Mouse (Mus musculus) erythroblast, adult 5-6 weeks (primary cell): Measurements from ENCODE around the gene Plekhn1. TPM values are rescaled to one million over a fixed set of nuclear protein-coding genes. Genes with fewer than 3 reads are reported as not detected.
A peak's percentile ranks its signal among the peaks of the same experiment; 100 is the strongest.

Experiments
- ATAC-seq: replicated peaks from 2 replicates; pipeline ENCODE4 v1.8.0; 2016; ENCODE audit warnings: moderate number of reproducible peaks, mild to moderate bottlenecking, moderate TSS enrichment, inconsistent platforms; ENCODE audit not compliant: poor library complexity, low FRiP score, severe bottlenecking
- total RNA-seq, 2 experiments: library from RNA; stranded (forward) in 1 of 2; stranded (reverse) in 1 of 2; fragments of 150-400 nt in 1 of 2; fragments of 200-764, 138-1000 nt in 1 of 2; gene quantifications; 2 replicates each; pipeline versions ENCODE4 v1.2.3 to v1.2.4; 2015 to 2017; ENCODE audit warnings: low replicate concordance in 2 of 2

The Plekhn1 gene
- total RNA-seq, 2 experiments from 2014 or later: 9.9 to 11.0 TPM

DNA sequence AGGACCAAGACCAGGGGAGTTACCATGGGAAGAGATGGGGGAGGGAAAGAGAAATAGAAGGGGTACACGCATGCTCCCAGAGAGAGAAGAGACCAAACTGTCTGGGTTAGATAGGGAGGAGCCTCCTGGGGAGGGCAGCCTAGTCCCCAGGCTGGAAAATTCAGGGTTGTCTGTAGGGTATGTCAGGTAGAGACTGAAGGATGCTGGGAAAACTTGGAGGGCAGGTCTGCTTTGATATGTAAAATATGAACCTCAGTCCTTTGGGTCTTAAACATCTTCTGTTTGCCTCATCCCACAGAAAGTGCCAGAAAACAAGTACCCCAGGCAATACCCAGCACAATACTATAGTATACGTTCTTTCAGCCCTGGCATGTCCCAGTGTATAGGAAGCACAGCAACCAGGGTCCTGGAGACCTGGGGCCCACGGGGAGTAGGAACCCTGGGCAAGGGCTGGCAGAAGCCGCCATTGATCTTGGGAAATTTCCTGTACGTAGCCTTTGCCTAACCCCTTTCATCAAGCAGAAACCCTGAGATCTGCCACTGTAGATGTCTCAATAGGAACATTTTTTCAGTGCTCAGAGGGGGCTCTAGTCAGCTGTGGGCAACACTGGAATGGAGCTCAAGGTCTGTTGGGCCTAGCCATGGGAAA lies 46.4 kb downstream of the Plekhn1 start:
- no peak for ATAC-seq

GRCm38 (mm10) chr4:156185950-156186850 lies 48.5 kb downstream of the Plekhn1 start:
- 0 out of 2 replicates have a peak, but pooled peaks have one; percentile 13 for ATAC-seq

GRCm38 (mm10) chr4:156185456-156185949 lies 49.2 kb downstream of the Plekhn1 start:
- ATAC-seq: no peak

GRCm38 (mm10) chr4:156184291-156184954 lies 50.2 kb downstream of the Plekhn1 start:
- no peak for ATAC-seq

DNA sequence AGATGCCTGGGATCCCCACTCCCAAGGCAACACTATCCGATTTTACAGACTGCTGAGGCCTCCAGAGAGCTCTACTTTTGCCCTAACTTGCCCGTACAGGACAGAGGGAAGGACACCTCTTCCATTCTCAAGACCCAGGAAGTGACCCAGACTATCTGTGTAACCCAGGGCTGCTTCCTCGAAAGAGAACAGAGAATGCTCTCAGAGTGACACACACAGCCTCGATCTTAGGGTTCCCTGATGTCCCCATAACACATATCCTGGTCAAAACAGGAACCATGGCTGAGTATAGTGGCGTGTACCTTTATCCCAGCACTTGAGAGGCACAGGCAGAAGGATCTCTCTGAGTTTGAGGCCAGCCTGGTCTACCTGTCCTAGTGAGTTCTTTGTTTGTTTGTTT lies 50.9 kb downstream of the Plekhn1 start:
- ATAC-seq: no peak

- no peak for ATAC-seq
Observed at GRCm38 (mm10) chr4:156177630-156178029, 57.0 kb downstream of the Plekhn1 start.

- no peak for ATAC-seq
Observed at GRCm38 (mm10) chr4:156171828-156172227, 62.8 kb downstream of the Plekhn1 start.

Other genes with a start within 250 kb of the Plekhn1 start
- 1.0 and 4.4 TPM in 2 replicates for gene B3galt6, start 242.2 kb downstream of the Plekhn1 start, total RNA-seq (2015; ENCODE audit: low replicate concordance)
- 1.2 and 1.4 TPM in 2 replicates for gene B3galt6, start 242.2 kb downstream of the Plekhn1 start, total RNA-seq (2017; ENCODE audit: low replicate concordance)
- 11.1 and 16.7 TPM in 2 replicates for gene Sdf4, start 242.0 kb downstream of the Plekhn1 start, total RNA-seq (2015; ENCODE audit: low replicate concordance)
- 101 and 127 TPM in 2 replicates for gene Sdf4, start 242.0 kb downstream of the Plekhn1 start, total RNA-seq (2017; ENCODE audit: low replicate concordance)
- gene Tnfrsf4, start 221.0 kb downstream of the Plekhn1 start, total RNA-seq (2015; ENCODE audit: low replicate concordance): 5.2 TPM in 1 of 2 replicates, not detected in the other
- 5.5 TPM in 1 of 2 replicates, not detected in the other for gene Tnfrsf4, start 221.0 kb downstream of the Plekhn1 start, total RNA-seq (2017; ENCODE audit: low replicate concordance)
- 16.5 TPM in 1 of 2 replicates, not detected in the other for gene Tnfrsf18, start 208.7 kb downstream of the Plekhn1 start, total RNA-seq (2015; ENCODE audit: low replicate concordance)
- gene Tnfrsf18, start 208.7 kb downstream of the Plekhn1 start, total RNA-seq (2017; ENCODE audit: low replicate concordance): 2.3 and 2.9 TPM in 2 replicates
- not detected in 2 replicates for gene Ttll10, start 175.4 kb downstream of the Plekhn1 start, total RNA-seq (2015; ENCODE audit: low replicate concordance)
- gene Ttll10, start 175.4 kb downstream of the Plekhn1 start, total RNA-seq (2017; ENCODE audit: low replicate concordance): not detected in 2 replicates
- gene 9430015G10Rik, start 124.9 kb downstream of the Plekhn1 start, total RNA-seq (2015; ENCODE audit: low replicate concordance): 5.2 and 7.7 TPM in 2 replicates
- gene 9430015G10Rik, start 124.9 kb downstream of the Plekhn1 start, total RNA-seq (2017; ENCODE audit: low replicate concordance): 11.6 and 16.0 TPM in 2 replicates
- gene Rnf223, start 104.3 kb downstream of the Plekhn1 start, total RNA-seq (2015; ENCODE audit: low replicate concordance): not detected in 2 replicates
- gene Rnf223, start 104.3 kb downstream of the Plekhn1 start, total RNA-seq (2017; ENCODE audit: low replicate concordance): not detected in 2 replicates
- gene Agrn, start 37.4 kb downstream of the Plekhn1 start, total RNA-seq (2015; ENCODE audit: low replicate concordance): 24.2 and 26.7 TPM in 2 replicates
- 22.9 and 27.7 TPM in 2 replicates for gene Agrn, start 37.4 kb downstream of the Plekhn1 start, total RNA-seq (2017; ENCODE audit: low replicate concordance)
- gene Isg15, start 34.0 kb downstream of the Plekhn1 start, total RNA-seq (2015; ENCODE audit: low replicate concordance): 70.9 and 108 TPM in 2 replicates
- gene Isg15, start 34.0 kb downstream of the Plekhn1 start, total RNA-seq (2017; ENCODE audit: low replicate concordance): 185 and 281 TPM in 2 replicates
- gene AW011738, start 31.6 kb downstream of the Plekhn1 start, total RNA-seq (2015; ENCODE audit: low replicate concordance): 8.3 and 18.6 TPM in 2 replicates
- gene AW011738, start 31.6 kb downstream of the Plekhn1 start, total RNA-seq (2017; ENCODE audit: low replicate concordance): 29.9 and 35.8 TPM in 2 replicates
- 2.3 and 3.6 TPM in 2 replicates for gene Perm1, start 19.0 kb downstream of the Plekhn1 start, total RNA-seq (2015; ENCODE audit: low replicate concordance)
- 4.3 and 4.9 TPM in 2 replicates for gene Perm1, start 19.0 kb downstream of the Plekhn1 start, total RNA-seq (2017; ENCODE audit: low replicate concordance)
- gene Noc2l, start 1.2 kb upstream of the Plekhn1 start, total RNA-seq (2015; ENCODE audit: low replicate concordance): 12.1 and 15.0 TPM in 2 replicates
- gene Noc2l, start 1.2 kb upstream of the Plekhn1 start, total RNA-seq (2017; ENCODE audit: low replicate concordance): 24.8 and 28.3 TPM in 2 replicates
- 110 and 112 TPM in 2 replicates for gene Samd11, start 20.8 kb upstream of the Plekhn1 start, total RNA-seq (2015; ENCODE audit: low replicate concordance)
- 181 and 200 TPM in 2 replicates for gene Samd11, start 20.8 kb upstream of the Plekhn1 start, total RNA-seq (2017; ENCODE audit: low replicate concordance)
- gene Vmn2r-ps159, start 96.2 kb upstream of the Plekhn1 start, total RNA-seq (2015; ENCODE audit: low replicate concordance): not detected in 2 replicates
- gene Vmn2r-ps159, start 96.2 kb upstream of the Plekhn1 start, total RNA-seq (2017; ENCODE audit: low replicate concordance): not detected in 2 replicates